Mouse (Mus musculus) forebrain, embryonic 12.5 days (tissue): ENCODE data around the gene Slc12a1. TPM values are rescaled to one million over a fixed set of nuclear protein-coding genes. Genes with fewer than 3 reads are reported as not detected.

Experiments
- ATAC-seq: fragments of 200-750 bp; cut with Nextera tagmentation; 2 replicates; pipeline ENCODE4 v1.8.0; 2017; ENCODE audit warnings: moderate TSS enrichment; ENCODE audit not compliant: low FRiP score
- H3K27ac ChIP-seq: fragments of 300-500 bp; sonication (generic); 2 replicates; pipeline ENCODE4 v1.5.1; 2016; ENCODE audit warnings: mild to moderate bottlenecking
- H3K27me3 ChIP-seq: fragments of 300-500 bp; sonication (generic); 2 replicates; pipeline ENCODE4 v1.6.1; 2016; ENCODE audit warnings: mild to moderate bottlenecking
- H3K36me3 ChIP-seq: fragments of 300-500 bp; sonication (generic); replicated peaks from 2 replicates; pipeline ENCODE4 v1.6.1; 2016; ENCODE audit warnings: mild to moderate bottlenecking
- H3K4me1 ChIP-seq: fragments of 300-500 bp; sonication (generic); 2 replicates; pipeline ENCODE4 v1.6.1; 2016
- H3K4me2 ChIP-seq: fragments of 300-500 bp; sonication (generic); 2 replicates; pipeline ENCODE4 v1.6.1; 2016; ENCODE audit warnings: mild to moderate bottlenecking, moderate library complexity
- H3K4me3 ChIP-seq: fragments of 300-500 bp; sonication (generic); replicated peaks from 2 replicates; pipeline ENCODE4 v1.5.1; 2016; ENCODE audit warnings: mild to moderate bottlenecking
- H3K9ac ChIP-seq: fragments of 300-500 bp; sonication (generic); 2 replicates; pipeline ENCODE4 v1.6.1; 2016; ENCODE audit warnings: mild to moderate bottlenecking
- H3K9me3 ChIP-seq: fragments of 300-500 bp; sonication (generic); 2 replicates; pipeline ENCODE4 v1.6.1; 2016
- WGBS: fragments of 180-500 bp; shearing (Covaris S2); methylation state at CpG from one replicate; pipeline ENCODE4 v1.1.7; 2016; 5-methylcytosine and 5-hydroxymethylcytosine counted together
- polyA plus RNA-seq: library from polyadenylated mRNA; unstranded; fragments of >200 nt; fragmentation: Nextera tagmentation; extraction: Ambion mirVana; gene quantifications from 2 replicates; pipeline ENCODE4 v1.2.1, GENCODE M21; 2016

Gene Slc12a1
- polyA plus RNA-seq, 1 experiment from 2014 or later = not detected

- Histone ChIP-seq H3K4me1 (peaks cover 15% of the 10 kb centered on the region), H3K4me2 (peak overlapping the region; percentile 72), H3K27me3 (peaks cover 3% of the 10 kb centered on the region; the same call in 1 of the 2 replicates), H3K4me3 (peak overlapping the region; percentile 42), H3K36me3 (no peaks in the 10 kb centered on the region), H3K27ac (no peak overlapping the region), H3K9me3 (no peaks in the 10 kb centered on the region), H3K9ac (0 out of 2 replicates have a peak overlapping the region, but pooled peaks have one; percentile 13)
- no peak for ATAC-seq
- 33% methylated on average over 7 of the region's 7 CpGs for WGBS
Measured at GRCm38 (mm10) chr2:125136846-125137245, 15.5 kb upstream of the Slc12a1 start.

- Histone ChIP-seq H3K27ac (no peak overlapping the region), H3K9ac (no peak overlapping the region), H3K4me3 (no peak overlapping the region), H3K4me1 (no peaks in the 10 kb centered on the region), H3K9me3 (no peaks in the 10 kb centered on the region), H3K4me2 (no peak overlapping the region), H3K27me3 (no peaks in the 10 kb centered on the region), H3K36me3 (no peaks in the 10 kb centered on the region)
- no peak for ATAC-seq
Measured at GRCm38 (mm10) chr2:125142336-125142735, 10.0 kb upstream of the Slc12a1 start.

GRCm38 (mm10) chr2:125154294-125154693, 2.0 kb downstream of the Slc12a1 start:
- Histone ChIP-seq H3K4me2 (no peak overlapping the region), H3K36me3 (no peaks in the 10 kb centered on the region), H3K27ac (no peak overlapping the region), H3K4me3 (no peak overlapping the region), H3K4me1 (no peaks in the 10 kb centered on the region), H3K27me3 (no peaks in the 10 kb centered on the region), H3K9ac (no peak overlapping the region), H3K9me3 (no peaks in the 10 kb centered on the region)
- no peak for ATAC-seq
- WGBS = 86% methylated on average over 9 of the region's 9 CpGs

GRCm38 (mm10) chr2:125155504-125155903, 3.2 kb downstream of the Slc12a1 start:
- H3K27ac ChIP-seq = no peak overlapping the region
- H3K4me3 ChIP-seq = no peak overlapping the region
- H3K4me1 ChIP-seq = no peaks in the 10 kb centered on the region
- no peaks in the 10 kb centered on the region for H3K9me3 ChIP-seq
- no peak overlapping the region for H3K9ac ChIP-seq
- WGBS = 36% methylated on average over 2 of the region's 2 CpGs
- no peaks in the 10 kb centered on the region for H3K36me3 ChIP-seq
- no peak for ATAC-seq
- no peak overlapping the region for H3K4me2 ChIP-seq
- H3K27me3 ChIP-seq = no peaks in the 10 kb centered on the region

- Histone ChIP-seq H3K27me3 (no peaks in the 10 kb centered on the region), H3K36me3 (no peaks in the 10 kb centered on the region), H3K9ac (no peak overlapping the region), H3K27ac (no peak overlapping the region), H3K4me3 (no peak overlapping the region), H3K9me3 (no peaks in the 10 kb centered on the region), H3K4me2 (no peak overlapping the region), H3K4me1 (no peaks in the 10 kb centered on the region)
- no peak for ATAC-seq
- whole genome bisulfite sequencing = 67% methylated on average over 4 of the region's 4 CpGs
Measured at GRCm38 (mm10) chr2:125162012-125162470, 9.7 kb downstream of the Slc12a1 start.

GRCm38 (mm10) chr2:125178225-125178798, 26.0 kb downstream of the Slc12a1 start:
- Histone ChIP-seq H3K36me3 (no peaks in the 10 kb centered on the region), H3K4me2 (no peak overlapping the region), H3K27ac (no peak overlapping the region), H3K4me3 (no peak overlapping the region), H3K9me3 (no peaks in the 10 kb centered on the region), H3K4me1 (no peaks in the 10 kb centered on the region), H3K27me3 (no peaks in the 10 kb centered on the region), H3K9ac (no peak overlapping the region)
- ATAC-seq = no peak
- 85% methylated on average over 7 of the region's 7 CpGs for WGBS

- no peaks in the 10 kb centered on the region for H3K36me3 ChIP-seq
- H3K9me3 ChIP-seq = no peaks in the 10 kb centered on the region
- H3K4me1 ChIP-seq = no peaks in the 10 kb centered on the region
- H3K27ac ChIP-seq = no peak overlapping the region
- H3K27me3 ChIP-seq = no peaks in the 10 kb centered on the region
- no peak overlapping the region for H3K4me2 ChIP-seq
- no peak for ATAC-seq
- WGBS = 78% methylated on average over 11 of the region's 11 CpGs
- H3K4me3 ChIP-seq = no peak overlapping the region
- no peak overlapping the region for H3K9ac ChIP-seq
Measured at GRCm38 (mm10) chr2:125187904-125188303, 35.6 kb downstream of the Slc12a1 start.

- Histone ChIP-seq H3K4me3 (no peak overlapping the region), H3K4me2 (no peak overlapping the region), H3K27ac (no peak overlapping the region), H3K36me3 (no peaks in the 10 kb centered on the region), H3K4me1 (no peaks in the 10 kb centered on the region), H3K27me3 (no peaks in the 10 kb centered on the region), H3K9me3 (no peaks in the 10 kb centered on the region), H3K9ac (no peak overlapping the region)
- peak; percentile 68; the same call in 1 of the 2 replicates for ATAC-seq
- WGBS = 3% methylated on average over 2 of the region's 2 CpGs
Measured at GRCm38 (mm10) chr2:125189197-125189596, 36.9 kb downstream of the Slc12a1 start.

- H3K9me3 ChIP-seq = no peaks in the 10 kb centered on the region
- no peak overlapping the region for H3K4me2 ChIP-seq
- ATAC-seq = no peak
- no peak overlapping the region for H3K4me3 ChIP-seq
- no peaks in the 10 kb centered on the region for H3K36me3 ChIP-seq
- no peak overlapping the region for H3K9ac ChIP-seq
- no peak overlapping the region for H3K27ac ChIP-seq
- H3K27me3 ChIP-seq = no peaks in the 10 kb centered on the region
- H3K4me1 ChIP-seq = no peaks in the 10 kb centered on the region; the same call in 1 of the 2 replicates
Measured at GRCm38 (mm10) chr2:125192905-125193304, 40.6 kb downstream of the Slc12a1 start.

GRCm38 (mm10) chr2:125196771-125197170, 44.5 kb downstream of the Slc12a1 start:
- WGBS = 40% methylated on average over 7 of the region's 7 CpGs
- no peak overlapping the region for H3K9ac ChIP-seq
- no peaks in the 10 kb centered on the region for H3K9me3 ChIP-seq
- H3K36me3 ChIP-seq = no peaks in the 10 kb centered on the region
- H3K27ac ChIP-seq = no peak overlapping the region
- no peak for ATAC-seq
- H3K27me3 ChIP-seq = no peaks in the 10 kb centered on the region
- H3K4me2 ChIP-seq = no peak overlapping the region
- H3K4me1 ChIP-seq = no peaks in the 10 kb centered on the region; the same call in 1 of the 2 replicates
- no peak overlapping the region for H3K4me3 ChIP-seq

- H3K4me3 ChIP-seq = no peak overlapping the region
- H3K4me1 ChIP-seq = peaks cover 9% of the 10 kb centered on the region; the same call in 1 of the 2 replicates
- no peaks in the 10 kb centered on the region for H3K9me3 ChIP-seq
- H3K27ac ChIP-seq = no peak overlapping the region
- 75% methylated on average over 14 of the region's 14 CpGs for WGBS
- H3K36me3 ChIP-seq = no peaks in the 10 kb centered on the region
- no peaks in the 10 kb centered on the region for H3K27me3 ChIP-seq
- no peak overlapping the region for H3K9ac ChIP-seq
- no peak overlapping the region for H3K4me2 ChIP-seq
- ATAC-seq = peak; percentile 57
Measured at GRCm38 (mm10) chr2:125208894-125209596, 56.7 kb downstream of the Slc12a1 start.

GRCm38 (mm10) chr2:125211831-125212510, 59.7 kb downstream of the Slc12a1 start:
- ATAC-seq = no peak

More at GRCm38 (mm10) chr2:125211831-125212510, 59.7 kb downstream of the Slc12a1 start:
- H3K4me2 ChIP-seq = no peak overlapping the region
- no peak overlapping the region for H3K9ac ChIP-seq
- no peaks in the 10 kb centered on the region for H3K36me3 ChIP-seq
- no peak overlapping the region for H3K4me3 ChIP-seq
- H3K27me3 ChIP-seq = no peaks in the 10 kb centered on the region
- H3K27ac ChIP-seq = no peak overlapping the region
- WGBS = 74% methylated on average over 10 of the region's 10 CpGs
- H3K9me3 ChIP-seq = no peaks in the 10 kb centered on the region
- H3K4me1 ChIP-seq = peaks cover 9% of the 10 kb centered on the region; the same call in 1 of the 2 replicates
